Mouse (Mus musculus) CH12.LX (cell line): Measurements from ENCODE around the gene Arid4b. TPM values are rescaled to one million over a fixed set of nuclear protein-coding genes. Genes with fewer than 3 reads are reported as not detected.

ENCODE experiments used
- DNase-seq: peaks from one replicate; pipeline ENCODE4 v3.0.0-alpha.2; 2013; ENCODE audit errors: extremely low read depth
- H3K27ac ChIP-seq: 2 replicates; pipeline ENCODE4 v1.5.1; 2012; ENCODE audit warnings: low read depth, mild to moderate bottlenecking, control low read depth, moderate library complexity; ENCODE audit not compliant: insufficient read depth
- H3K27me3 ChIP-seq: replicated peaks from 2 replicates; pipeline ENCODE3; 2012; ENCODE audit warnings: inconsistent platforms
- H3K36me3 ChIP-seq, 2 experiments: replicated peaks in 1 of 2; 2 replicates each; pipeline versions ENCODE3 to v1.6.1; 2012; ENCODE audit warnings: inconsistent platforms in 1 of 2, low read length in 1 of 2, mild to moderate bottlenecking in 1 of 2, mixed read lengths in 1 of 2, moderate library complexity in 1 of 2; ENCODE audit not compliant: control insufficient read depth in 1 of 2, insufficient read depth in 1 of 2
- H3K4me1 ChIP-seq, 2 experiments: 2 replicates each; pipeline ENCODE4 v1.6.1; 2012; ENCODE audit warnings: inconsistent platforms in 1 of 2, moderate library complexity in 1 of 2; ENCODE audit not compliant: insufficient read depth in 2 of 2, control insufficient read depth in 1 of 2
- H3K4me2 ChIP-seq: 2 replicates; pipeline ENCODE4 v1.6.1; 2012; ENCODE audit warnings: low read depth, mild to moderate bottlenecking, control low read depth; ENCODE audit not compliant: poor library complexity, insufficient read depth, severe bottlenecking
- H3K4me3 ChIP-seq, 3 experiments: fragments of 150-350 bp in 1 of 3; sonication (generic) in 1 of 3; replicated peaks in 1 of 3; 2 replicates each; pipeline versions ENCODE3 to v1.5.1; 2011 to 2012; ENCODE audit warnings: low read depth in 2 of 3, low read length in 2 of 3, mild to moderate bottlenecking in 2 of 3, moderate library complexity in 2 of 3, control low read depth in 1 of 3, improper control_type of control experiment in 1 of 3, inconsistent platforms in 1 of 3, mixed read lengths in 1 of 3; ENCODE audit not compliant: poor library complexity in 1 of 3
- H3K79me2 ChIP-seq: replicated peaks from 2 replicates; pipeline ENCODE4 v1.6.1; 2012; ENCODE audit warnings: mild to moderate bottlenecking, moderate library complexity; ENCODE audit not compliant: control insufficient read depth, poor library complexity, insufficient read depth, severe bottlenecking; ENCODE audit errors: extremely low read depth
- H3K9ac ChIP-seq: 2 replicates; pipeline ENCODE4 v1.6.1; 2012; ENCODE audit warnings: low read depth, mild to moderate bottlenecking, control low read depth, moderate library complexity; ENCODE audit not compliant: insufficient read depth
- H3K9me3 ChIP-seq: replicated peaks from 2 replicates; pipeline ENCODE3; 2012; ENCODE audit warnings: low read length, inconsistent platforms, mixed read lengths
- CTCF ChIP-seq, 2 experiments: IDR thresholded peaks in 1 of 2; conservative IDR thresholded peaks in 1 of 2; 2 replicates each; pipeline ENCODE4 v1.5.1; 2011 to 2012; ENCODE audit warnings: low read depth in 2 of 2, low read length in 2 of 2, improper control_type of control experiment in 1 of 2, inconsistent platforms in 1 of 2, mild to moderate bottlenecking in 1 of 2, moderate library complexity in 1 of 2
- E2F4 ChIP-seq: IDR thresholded peaks from 2 replicates; pipeline ENCODE4 v1.6.1; 2011; ENCODE audit warnings: low read depth, low read length, improper control_type of control experiment; ENCODE audit not compliant: insufficient replicate concordance
- HCFC1 ChIP-seq: IDR thresholded peaks from 2 replicates; pipeline ENCODE4 v1.6.1; 2012; ENCODE audit warnings: low read depth, mild to moderate bottlenecking, inconsistent platforms, low read length, improper control_type of control experiment
- NELFE ChIP-seq: IDR thresholded peaks from 2 replicates; pipeline ENCODE4 v1.6.1; 2011; ENCODE audit warnings: low read depth, low read length, improper control_type of control experiment
- PAX5 ChIP-seq: IDR thresholded peaks from 2 replicates; pipeline ENCODE4 v1.6.1; 2012; ENCODE audit warnings: low read length, inconsistent platforms, mixed read lengths
- RAD21 ChIP-seq: IDR thresholded peaks from 2 replicates; pipeline ENCODE4 v1.6.1; 2011; ENCODE audit warnings: low read depth, mild to moderate bottlenecking, low read length, improper control_type of control experiment, moderate library complexity
- SMC3 ChIP-seq: IDR thresholded peaks from 2 replicates; pipeline ENCODE4 v1.6.1; 2011; ENCODE audit warnings: low read depth, low read length, improper control_type of control experiment
- USF1 ChIP-seq: IDR thresholded peaks from 2 replicates; pipeline ENCODE4 v1.6.1; 2014; ENCODE audit warnings: low read depth, mild to moderate bottlenecking, inconsistent platforms, low read length, improper control_type of control experiment
- dilution Hi-C: fragments of 300-500 bp; cut with MboI; formaldehyde crosslinking; loops from 2 replicates; pipeline ENCODE4 v1.14.3; 2020; ENCODE audit warnings: low sequenced_read_pairs; ENCODE audit not compliant: extremely low pct_unique_long_range_greater_than_20kb, extremely low pct_ligation_motif_present
- in situ Hi-C: fragments of 300-500 bp; cut with MboI; formaldehyde crosslinking; loops from 3 replicates; pipeline ENCODE4 v1.14.3; 2019; ENCODE audit warnings: low sequenced_read_pairs, low pct_ligation_motif_present, low pct_unique_long_range_greater_than_20kb, mixed read lengths
- polyA plus RNA-seq: library from polyadenylated mRNA; unstranded; fragments of >175 nt; gene quantifications from 2 replicates; pipeline ENCODE4 v1.2.1, GENCODE M21; 2012; ENCODE audit warnings: low read depth; ENCODE audit not compliant: insufficient read length
- total RNA-seq, 2 experiments: library from RNA; depleted of rRNA; stranded (reverse); fragments of 300-350 nt in 1 of 2; fragments of >200 nt in 1 of 2; gene quantifications; 2 replicates each; pipeline ENCODE4 v1.2.3; 2012 to 2014

The Arid4b gene
- total and polyA plus RNA-seq, 3 experiments = 9.2 to 16.4 (median 9.7) TPM

GRCm38 (mm10) chr13:14131651-14132050, 68.6 kb downstream of the Arid4b start:
- Histone ChIP-seq H3K9me3 (no peaks in the 10 kb centered on the region), H3K4me3 (no peak overlapping the region), H3K79me2 (no peaks in the 10 kb centered on the region), H3K27me3 (no peaks in the 10 kb centered on the region), H3K36me3 (peaks cover 17 to 48% of the 10 kb centered on the region in 2 experiments), H3K4me1 (peaks cover 0 to 4% of the 10 kb centered on the region in 2 experiments; a peak in 1 of 4 replicates), H3K4me2 (no peak overlapping the region), H3K27ac (no peak overlapping the region), H3K9ac (no peak overlapping the region)
- TF ChIP-seq USF1 = no peak
- TF ChIP-seq NELFE = no peak
- no peak for TF ChIP-seq E2F4
- dilution Hi-C loops (no loop called here), in situ Hi-C loops (no loop called here)
- no peak for DNase-seq

GRCm38 (mm10) chr13:14142294-14142966, 79.4 kb downstream of the Arid4b start:
- no peak overlapping the region for H3K4me3 ChIP-seq
- peak; percentile 11 for DNase-seq
- peaks cover 0 to 6% of the 10 kb centered on the region in 2 experiments; a peak in 1 of 4 replicates for H3K4me1 ChIP-seq
- no peak overlapping the region for H3K9ac ChIP-seq
- H3K79me2 ChIP-seq = no peaks in the 10 kb centered on the region
- dilution Hi-C loops (no loop called here), in situ Hi-C loops (no loop called here)
- no peaks in the 10 kb centered on the region for H3K27me3 ChIP-seq
- peaks cover 3 to 29% of the 10 kb centered on the region in 2 experiments for H3K36me3 ChIP-seq
- H3K9me3 ChIP-seq = no peaks in the 10 kb centered on the region
- H3K4me2 ChIP-seq = no peak overlapping the region
- no peak overlapping the region for H3K27ac ChIP-seq
- TF ChIP-seq PAX5 (no peak), CTCF (conservative IDR thresholded peaks at IDR 0.05 in 1 of 2, IDR thresholded peaks at IDR 0.05 in 1 of 2; ENCODE audit: low read depth in 2 of 2, low read length in 2 of 2) (peak in 1 of 2 experiments; percentile 29; a peak in 2 of 4 replicates)

GRCm38 (mm10) chr13:14177989-14178388, 115.0 kb downstream of the Arid4b start:
- no peak overlapping the region for H3K9ac ChIP-seq
- no peak overlapping the region for H3K4me3 ChIP-seq
- H3K36me3 ChIP-seq = peaks cover 0 to 31% of the 10 kb centered on the region in 2 experiments
- no peak overlapping the region for H3K4me2 ChIP-seq
- dilution Hi-C loops = no loop called here
- no peak overlapping the region for H3K27ac ChIP-seq
- H3K9me3 ChIP-seq = no peaks in the 10 kb centered on the region
- in situ Hi-C loops = no loop called here
- H3K4me1 ChIP-seq = no peaks in the 10 kb centered on the region
- H3K27me3 ChIP-seq = no peaks in the 10 kb centered on the region
- peak; percentile 20 for DNase-seq
- peak in 1 of 2 experiments; percentile 48; a peak in 2 of 4 replicates for TF ChIP-seq CTCF (conservative IDR thresholded peaks at IDR 0.05 in 1 of 2, IDR thresholded peaks at IDR 0.05 in 1 of 2; ENCODE audit: low read depth in 2 of 2, low read length in 2 of 2)
- no peak for TF ChIP-seq HCFC1
- TF ChIP-seq SMC3 = peak; percentile 41
- peak; percentile 42 for TF ChIP-seq RAD21
- TF ChIP-seq, all 38 proteins: peak for 3
- no peaks in the 10 kb centered on the region for H3K79me2 ChIP-seq
